Mouse (Mus musculus): ENCODE results near the gene Mpp5. TPM values are rescaled to one million over a fixed set of nuclear protein-coding genes. Genes with fewer than 3 reads are reported as not detected.

The Mpp5 gene
- 10.2 and 15.0 TPM in 2 replicates for total RNA-seq (2014; rRNA removed; ENCODE audit: low replicate concordance)
- polyA plus RNA-seq (2015; fragmentation: Nextera tagmentation; extraction: Ambion mirVana), result 13.2 and 16.5 TPM in 2 replicates

GRCm38 (mm10) chr12:78748557-78749377 is at the start of gene Mpp5:
Gene Mpp5, plus strand, starts transcription at chr12:78748907.
- Histone ChIP-seq H3K4me2 (ENCODE audit: low read depth, low read length) (peak within 1 kb of the TSS; percentile 72), H3K9me3 (replicated peaks; ENCODE audit: control insufficient read depth, low read length) (no peaks in the 10 kb centered on the region), H3K27me3 (ENCODE audit: control insufficient read depth, insufficient read depth, low read length) (no peaks in the 10 kb centered on the region), H3K4me3 (ENCODE audit: low read depth, low read length) (peak within 1 kb of the TSS; percentile 94), H3K27ac (ENCODE audit: low read depth) (peak within 1 kb of the TSS; percentile 97), H3K4me1 (ENCODE audit: control insufficient read depth, insufficient read depth) (peaks cover 9% of the 10 kb centered on the region), H3K36me3 (replicated peaks; ENCODE audit: control insufficient read depth, insufficient read depth, low read length) (no peaks in the 10 kb centered on the region), H3K9ac (replicated peaks; ENCODE audit: low read depth, low read length) (peak within 1 kb of the TSS; percentile 92)
- peak; percentile 96 for DNase-seq (ENCODE audit: low spot score)
- no peak for TF ChIP-seq CTCF (IDR thresholded peaks at IDR 0.05; ENCODE audit: low read depth)
- TF ChIP-seq EP300 (IDR thresholded peaks at IDR 0.05; ENCODE audit: low read depth), result no peak
- peak; percentile 99 for ATAC-seq (ENCODE audit: insufficient read depth, low read depth)
- WGBS, result under 1% methylated on average over 74 of the region's 98 CpGs

DNA sequence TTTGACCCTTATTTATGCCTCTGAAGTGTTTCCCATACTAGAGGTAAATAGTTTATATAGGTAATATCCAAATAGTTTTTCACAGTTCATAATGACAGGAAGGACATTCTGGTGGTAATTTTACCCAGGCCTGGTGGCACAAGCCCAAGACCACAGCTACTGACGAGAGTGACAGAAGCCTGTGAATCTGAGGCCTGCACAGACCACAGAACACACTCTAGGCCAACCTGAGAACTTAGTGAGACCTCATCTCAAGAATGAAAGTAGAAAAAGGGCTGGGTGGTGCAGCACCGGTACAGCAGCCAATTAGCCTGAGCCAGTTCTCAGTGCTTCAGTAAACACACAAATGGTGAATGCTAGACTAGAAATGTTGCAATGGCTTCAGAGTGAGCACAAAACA is 30.9 kb upstream of the Mpp5 start:
- Histone ChIP-seq H3K4me1 (ENCODE audit: control insufficient read depth, insufficient read depth) (no peaks in the 10 kb centered on the region), H3K27ac (ENCODE audit: low read depth) (no peak overlapping the region), H3K36me3 (replicated peaks; ENCODE audit: control insufficient read depth, insufficient read depth, low read length) (no peaks in the 10 kb centered on the region), H3K4me3 (ENCODE audit: low read depth, low read length) (no peak overlapping the region), H3K9ac (replicated peaks; ENCODE audit: low read depth, low read length) (no peak overlapping the region), H3K27me3 (ENCODE audit: control insufficient read depth, insufficient read depth, low read length) (no peaks in the 10 kb centered on the region), H3K9me3 (replicated peaks; ENCODE audit: control insufficient read depth, low read length) (no peaks in the 10 kb centered on the region), H3K4me2 (ENCODE audit: low read depth, low read length) (no peak overlapping the region)
- WGBS, result 71% methylated on average over 2 of the region's 2 CpGs
- DNase-seq (ENCODE audit: low spot score) (no peak), ATAC-seq (ENCODE audit: insufficient read depth, low read depth) (no peak)
- TF ChIP-seq EP300 (IDR thresholded peaks at IDR 0.05; ENCODE audit: low read depth) (no peak), CTCF (IDR thresholded peaks at IDR 0.05; ENCODE audit: low read depth) (no peak)

DNA sequence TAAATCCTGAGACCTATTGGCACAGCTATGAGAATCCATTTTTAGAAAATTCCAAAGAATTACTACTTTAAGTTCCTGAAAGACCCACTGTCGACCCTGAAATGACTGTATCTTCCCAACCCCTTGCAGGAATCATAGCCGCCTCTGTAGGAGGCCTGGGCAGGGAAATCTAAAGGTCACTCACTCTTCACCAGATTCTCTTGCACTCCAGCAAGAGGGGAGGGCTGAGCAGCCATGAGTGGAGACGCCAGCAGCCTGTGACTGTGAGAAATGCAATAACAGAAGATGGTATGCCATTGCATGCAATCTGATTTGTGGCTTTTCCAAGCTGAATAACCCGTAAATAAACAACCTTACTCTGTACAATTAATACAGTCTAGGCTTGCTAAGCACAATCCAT is 21.0 kb upstream of the Mpp5 start:
- DNase-seq (ENCODE audit: low spot score), result no peak
- WGBS, result 38% methylated on average over 4 of the region's 4 CpGs

DNA sequence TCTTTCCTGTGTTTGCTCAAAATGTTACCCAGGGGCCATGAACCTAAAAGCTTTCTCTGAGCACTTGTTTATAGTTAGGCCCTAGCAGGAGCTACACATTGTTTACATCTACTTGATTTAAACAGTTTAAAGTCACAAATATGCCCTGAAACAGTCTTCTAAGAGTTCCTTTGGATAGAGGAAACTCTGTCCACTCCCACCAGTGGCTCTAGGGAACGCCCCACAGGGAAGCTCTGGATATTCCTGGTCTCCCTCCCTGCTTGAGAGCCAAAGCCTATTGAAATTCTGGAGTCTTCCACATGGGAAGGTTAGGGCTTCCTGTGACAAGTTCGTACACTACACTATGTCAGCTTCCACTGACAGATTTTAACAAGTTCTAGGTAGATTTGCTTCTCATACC is 9.1 kb upstream of the Mpp5 start:
- Histone ChIP-seq H3K4me1 (ENCODE audit: control insufficient read depth, insufficient read depth) (no peaks in the 10 kb centered on the region), H3K27me3 (ENCODE audit: control insufficient read depth, insufficient read depth, low read length) (no peaks in the 10 kb centered on the region), H3K4me3 (ENCODE audit: low read depth, low read length) (no peak overlapping the region), H3K4me2 (ENCODE audit: low read depth, low read length) (no peak overlapping the region), H3K36me3 (replicated peaks; ENCODE audit: control insufficient read depth, insufficient read depth, low read length) (no peaks in the 10 kb centered on the region), H3K9me3 (replicated peaks; ENCODE audit: control insufficient read depth, low read length) (no peaks in the 10 kb centered on the region), H3K27ac (ENCODE audit: low read depth) (no peak overlapping the region), H3K9ac (replicated peaks; ENCODE audit: low read depth, low read length) (no peak overlapping the region)
- ATAC-seq (ENCODE audit: insufficient read depth, low read depth) (no peak), DNase-seq (ENCODE audit: low spot score) (no peak)
- TF ChIP-seq EP300 (IDR thresholded peaks at IDR 0.05; ENCODE audit: low read depth), result no peak
- no peak for TF ChIP-seq CTCF (IDR thresholded peaks at IDR 0.05; ENCODE audit: low read depth)
- 51% methylated on average over 2 of the region's 2 CpGs for WGBS

More for the DNA sequence above, 21.0 kb upstream of the Mpp5 start:
- no peak overlapping the region for H3K4me2 ChIP-seq (ENCODE audit: low read depth, low read length)
- no peaks in the 10 kb centered on the region for H3K4me1 ChIP-seq (ENCODE audit: control insufficient read depth, insufficient read depth)
- no peaks in the 10 kb centered on the region for H3K36me3 ChIP-seq (replicated peaks; ENCODE audit: control insufficient read depth, insufficient read depth, low read length)
- no peak overlapping the region for H3K9ac ChIP-seq (replicated peaks; ENCODE audit: low read depth, low read length)
- H3K27ac ChIP-seq (ENCODE audit: low read depth), result no peak overlapping the region
- no peak for ATAC-seq (ENCODE audit: insufficient read depth, low read depth)
- TF ChIP-seq CTCF (IDR thresholded peaks at IDR 0.05; ENCODE audit: low read depth) (no peak), EP300 (IDR thresholded peaks at IDR 0.05; ENCODE audit: low read depth) (no peak)
- no peaks in the 10 kb centered on the region for H3K27me3 ChIP-seq (ENCODE audit: control insufficient read depth, insufficient read depth, low read length)
- H3K9me3 ChIP-seq (replicated peaks; ENCODE audit: control insufficient read depth, low read length), result no peaks in the 10 kb centered on the region
- H3K4me3 ChIP-seq (ENCODE audit: low read depth, low read length), result no peak overlapping the region

DNA sequence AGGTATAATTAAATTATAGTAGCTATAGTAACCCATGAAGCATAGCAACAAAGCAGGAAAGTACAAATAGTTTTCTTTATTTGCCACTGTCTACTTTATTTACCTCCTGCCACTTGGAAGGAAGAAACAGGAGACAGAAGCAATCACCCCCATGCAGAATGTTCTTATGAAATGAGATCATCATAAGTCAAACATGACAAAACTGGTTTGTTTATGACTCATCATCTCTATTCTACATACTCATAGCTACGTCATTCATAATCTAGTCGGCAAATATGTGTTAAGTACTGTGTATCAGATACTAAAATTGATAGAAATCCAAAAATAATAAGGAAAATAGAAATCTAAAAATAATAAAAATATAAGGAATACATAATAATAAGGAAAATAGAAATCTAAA is 8.4 kb upstream of the Mpp5 start:
- no peak overlapping the region for H3K4me2 ChIP-seq (ENCODE audit: low read depth, low read length)
- no peak overlapping the region for H3K4me3 ChIP-seq (ENCODE audit: low read depth, low read length)
- 71% methylated on average over 2 of the region's 2 CpGs for WGBS
- H3K9ac ChIP-seq (replicated peaks; ENCODE audit: low read depth, low read length), result no peak overlapping the region
- H3K27me3 ChIP-seq (ENCODE audit: control insufficient read depth, insufficient read depth, low read length), result no peaks in the 10 kb centered on the region
- no peaks in the 10 kb centered on the region for H3K36me3 ChIP-seq (replicated peaks; ENCODE audit: control insufficient read depth, insufficient read depth, low read length)
- TF ChIP-seq CTCF (IDR thresholded peaks at IDR 0.05; ENCODE audit: low read depth) (no peak), EP300 (IDR thresholded peaks at IDR 0.05; ENCODE audit: low read depth) (no peak)
- H3K27ac ChIP-seq (ENCODE audit: low read depth), result no peak overlapping the region
- H3K4me1 ChIP-seq (ENCODE audit: control insufficient read depth, insufficient read depth), result no peaks in the 10 kb centered on the region
- ATAC-seq (ENCODE audit: insufficient read depth, low read depth) (no peak), DNase-seq (ENCODE audit: low spot score) (no peak)
- H3K9me3 ChIP-seq (replicated peaks; ENCODE audit: control insufficient read depth, low read length), result no peaks in the 10 kb centered on the region

Measured in heart, postnatal 0 days (tissue).